Mouse (Mus musculus) forebrain, embryonic 16.5 days (tissue): ENCODE data around the gene Clec18a. TPM values are rescaled to one million over a fixed set of nuclear protein-coding genes. Genes with fewer than 3 reads are reported as not detected.
"Not testable (repeated sequence)": the region's sequence is repeated elsewhere in the genome, so short reads cannot be mapped to it uniquely, and the experiment has no call there.

Experiments used
- ATAC-seq: fragments of 200-750 bp; cut with Nextera tagmentation; 2 replicates; pipeline ENCODE4 v1.8.0; 2017; ENCODE audit warnings: mild to moderate bottlenecking, moderate library complexity
- H3K27ac ChIP-seq: fragments of 300-500 bp; sonication (generic); 2 replicates; pipeline ENCODE4 v1.5.1; 2014; ENCODE audit warnings: low read length, control low read depth
- H3K27me3 ChIP-seq: fragments of 300-500 bp; sonication (generic); replicated peaks from 2 replicates; pipeline ENCODE4 v1.6.1; 2014; ENCODE audit warnings: low read length; ENCODE audit not compliant: control insufficient read depth, insufficient read depth
- H3K36me3 ChIP-seq: fragments of 300-500 bp; sonication (generic); 2 replicates; pipeline ENCODE4 v1.6.1; 2014; ENCODE audit not compliant: control insufficient read depth, insufficient read depth
- H3K4me1 ChIP-seq: fragments of 300-500 bp; sonication (generic); replicated peaks from 2 replicates; pipeline ENCODE4 v1.6.1; 2014; ENCODE audit warnings: low read length; ENCODE audit not compliant: control insufficient read depth, insufficient read depth
- H3K4me2 ChIP-seq: fragments of 300-500 bp; sonication (generic); 2 replicates; pipeline ENCODE4 v1.6.1; 2014; ENCODE audit warnings: mild to moderate bottlenecking, low read length, control low read depth
- H3K4me3 ChIP-seq: fragments of 300-500 bp; sonication (generic); replicated peaks from 2 replicates; pipeline ENCODE4 v1.5.1; 2014; ENCODE audit warnings: mild to moderate bottlenecking, low read length, control low read depth
- H3K9ac ChIP-seq: fragments of 300-500 bp; sonication (generic); replicated peaks from 2 replicates; pipeline ENCODE4 v1.6.1; 2014; ENCODE audit warnings: low read depth, low read length, control low read depth
- H3K9me3 ChIP-seq: fragments of 300-500 bp; sonication (generic); 2 replicates; pipeline ENCODE4 v1.6.1; 2016; ENCODE audit warnings: low read length; ENCODE audit not compliant: control insufficient read depth
- WGBS: fragments of 180-500 bp; shearing (Covaris S2); extraction: QIAGEN DNeasy Blood & Tissue Kit; methylation state at CpG from one replicate; pipeline ENCODE4 v1.1.7; 2014; 5-methylcytosine and 5-hydroxymethylcytosine counted together
- microRNA-seq: library from miRNA; unstranded; fragments of <30 nt; microRNA quantifications from one replicate; pipeline ENCODE4, GENCODE M21; 2017
- polyA plus RNA-seq: library from polyadenylated mRNA; unstranded; fragments of >200 nt; fragmentation: Nextera tagmentation; extraction: Ambion mirVana; gene quantifications from 2 replicates; pipeline ENCODE4 v1.2.1, GENCODE M21; 2015

Gene Clec18a
- polyA plus RNA-seq, 1 experiment from 2014 or later: 0.28 TPM

GRCm38 (mm10) chr8:111027391-111027937, 64.8 kb downstream of the Clec18a start:
- Histone ChIP-seq H3K9me3 (no peaks in the 10 kb centered on the region), H3K4me2 (peak overlapping the region; percentile 85), H3K36me3 (no peaks in the 10 kb centered on the region), H3K27ac (0 out of 2 replicates have a peak overlapping the region, but pooled peaks have one; percentile 16), H3K27me3 (peaks cover 10% of the 10 kb centered on the region; the same call in 1 of the 2 replicates), H3K9ac (peak overlapping the region; percentile 79), H3K4me3 (peak overlapping the region; percentile 75), H3K4me1 (peaks cover 3% of the 10 kb centered on the region; the same call in 1 of the 2 replicates)
- peak; percentile 97 for ATAC-seq
- WGBS: under 1% methylated on average over 31 of the region's 31 CpGs

- 92% methylated on average over 1 of the region's 2 CpGs for WGBS
- H3K27me3 ChIP-seq, H3K27ac ChIP-seq, H3K9me3 ChIP-seq, H3K4me1 ChIP-seq, H3K4me2 ChIP-seq, H3K4me3 ChIP-seq, H3K9ac ChIP-seq, ATAC-seq, H3K36me3 ChIP-seq: not testable (repeated sequence)
These were observed 65.6 kb downstream of the Clec18a start for GRCm38 (mm10) chr8:111026609-111027008.

- not testable (repeated sequence) for H3K4me2 ChIP-seq, H3K27ac ChIP-seq, H3K27me3 ChIP-seq, H3K4me3 ChIP-seq, H3K4me1 ChIP-seq, H3K9ac ChIP-seq, ATAC-seq, H3K9me3 ChIP-seq
- H3K36me3 ChIP-seq: peaks cover 27% of the 10 kb centered on the region
- WGBS: 94% methylated on average over 9 of the region's 10 CpGs
These were observed 81.8 kb downstream of the Clec18a start for GRCm38 (mm10) chr8:111010230-111010991.

Small RNA genes within 50 kb of the gene (microRNA-seq; reads per million reads assigned to microRNA genes)
- not detected for gene Gm24103
- gene Mir3473d: not detected

Other genes starting within 250 kb of the Clec18a start
- 65.0 and 69.3 TPM in 2 replicates for gene Cog4, start 245.8 kb downstream of the Clec18a start, polyA plus RNA-seq
- gene Sf3b3, start 245.6 kb downstream of the Clec18a start, polyA plus RNA-seq: 124 and 136 TPM in 2 replicates
- gene Fuk, start 189.9 kb downstream of the Clec18a start, polyA plus RNA-seq: 8.2 and 8.4 TPM in 2 replicates
- gene St3gal2, start 172.5 kb downstream of the Clec18a start, polyA plus RNA-seq: 24.7 and 25.2 TPM in 2 replicates
- 11.7 and 11.9 TPM in 2 replicates for gene Ddx19a, start 94.6 kb downstream of the Clec18a start, polyA plus RNA-seq
- gene Ddx19b, start 60.7 kb downstream of the Clec18a start, polyA plus RNA-seq: 8.7 and 10.2 TPM in 2 replicates
- gene Aars, start 59.3 kb downstream of the Clec18a start, polyA plus RNA-seq: 72.1 and 80.1 TPM in 2 replicates
- not detected in 2 replicates for gene Exosc6, start 36.1 kb downstream of the Clec18a start, polyA plus RNA-seq
- gene Pdpr, start 2.2 kb upstream of the Clec18a start, polyA plus RNA-seq: 13.4 and 14.0 TPM in 2 replicates
- gene Glg1, start 166.8 kb upstream of the Clec18a start, polyA plus RNA-seq: 67.0 and 74.7 TPM in 2 replicates
- 33.5 and 36.7 TPM in 2 replicates for gene Rfwd3, start 207.8 kb upstream of the Clec18a start, polyA plus RNA-seq
- gene Mlkl, start 245.8 kb upstream of the Clec18a start, polyA plus RNA-seq: 0.41 and 0.87 TPM in 2 replicates